Mouse (Mus musculus) hindbrain, embryonic 12.5 days (tissue): ENCODE results near the gene Scn4a. TPM values are rescaled to one million over a fixed set of nuclear protein-coding genes. Genes with fewer than 3 reads are reported as not detected.

Experiments used
- polyA plus RNA-seq: library from polyadenylated mRNA; unstranded; fragments of >200 nt; fragmentation: Nextera tagmentation; extraction: Ambion mirVana; gene quantifications from 2 replicates; pipeline ENCODE4 v1.2.1, GENCODE M21; 2016

The Scn4a gene
- polyA plus RNA-seq, 1 experiment from 2014 or later: not detected

Other genes with a start within 250 kb of the Scn4a start
- 0.93 and 1.0 TPM in 2 replicates for gene Gm10840, start 192.4 kb downstream of the Scn4a start, polyA plus RNA-seq
- 302 and 316 TPM in 2 replicates for gene Limd2, start 192.4 kb downstream of the Scn4a start, polyA plus RNA-seq
- 33.9 and 38.7 TPM in 2 replicates for gene Strada, start 151.1 kb downstream of the Scn4a start, polyA plus RNA-seq
- 86.8 and 96.3 TPM in 2 replicates for gene Ccdc47, start 136.9 kb downstream of the Scn4a start, polyA plus RNA-seq
- gene Ddx42, start 136.4 kb downstream of the Scn4a start, polyA plus RNA-seq: 111 and 117 TPM in 2 replicates
- 52.5 and 53.4 TPM in 2 replicates for gene Ftsj3, start 97.2 kb downstream of the Scn4a start, polyA plus RNA-seq
- gene Psmc5, start 97.1 kb downstream of the Scn4a start, polyA plus RNA-seq: 314 and 337 TPM in 2 replicates
- 35.1 and 35.9 TPM in 2 replicates for gene Smarcd2, start 80.3 kb downstream of the Scn4a start, polyA plus RNA-seq
- gene Tcam1, start 76.6 kb downstream of the Scn4a start, polyA plus RNA-seq: 0.15 and 0.29 TPM in 2 replicates
- gene Gh, start 51.4 kb downstream of the Scn4a start, polyA plus RNA-seq: not detected in 2 replicates
- gene Cd79b, start 38.5 kb downstream of the Scn4a start, polyA plus RNA-seq: 0.94 and 1.2 TPM in 2 replicates
- gene Prr29, start 12.2 kb upstream of the Scn4a start, polyA plus RNA-seq: not detected in 2 replicates
- 11.8 and 14.2 TPM in 2 replicates for gene Icam2, start 34.8 kb upstream of the Scn4a start, polyA plus RNA-seq
- 7.9 and 8.3 TPM in 2 replicates for gene Ern1, start 134.6 kb upstream of the Scn4a start, polyA plus RNA-seq